Mouse (Mus musculus) erythroblast, embryonic 14.5 days (primary cell): ENCODE data around the gene Csmd2.

Experiments
- GATA1 ChIP-seq: IDR thresholded peaks from 2 replicates; pipeline ENCODE4 v1.6.1; 2012; ENCODE audit warnings: low read length, inconsistent platforms, mixed read lengths
- TAL1 ChIP-seq: IDR thresholded peaks from 3 replicates; pipeline ENCODE4 v1.6.1; 2012; ENCODE audit warnings: low read length, inconsistent platforms, mixed read lengths

DNA sequence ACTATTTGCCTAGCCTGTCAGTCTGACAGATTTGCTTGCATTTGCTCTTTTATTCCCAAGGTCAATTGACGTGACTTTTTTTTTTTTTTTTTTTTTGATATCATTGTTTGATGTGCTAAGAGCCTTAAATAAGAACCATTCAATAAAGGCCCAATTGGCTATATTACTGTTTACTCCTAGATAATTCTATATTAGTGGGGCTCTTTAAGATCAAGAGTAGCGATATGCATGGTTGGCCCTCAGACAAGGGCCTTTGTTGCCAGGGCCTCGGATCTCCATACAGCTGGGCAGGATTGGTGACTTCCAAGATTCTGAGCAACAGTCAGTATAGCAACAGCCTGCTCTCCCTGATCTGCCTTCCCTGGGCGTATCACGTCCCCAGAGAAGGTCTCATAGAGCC is 112.9 kb downstream of the Csmd2 start:
- TF ChIP-seq GATA1 (no peak), TAL1 (no peak)
